Mouse (Mus musculus) kidney, embryonic 14.5 days (tissue): ENCODE results near the gene Doc2g. TPM values are rescaled to one million over a fixed set of nuclear protein-coding genes. Genes with fewer than 3 reads are reported as not detected.

ENCODE experiments used
- ATAC-seq: fragments of 200-750 bp; cut with Nextera tagmentation; 2 replicates; pipeline ENCODE4 v1.8.0; 2017; ENCODE audit warnings: moderate number of reproducible peaks, mild to moderate bottlenecking, moderate TSS enrichment, moderate library complexity; ENCODE audit not compliant: low FRiP score, low TSS enrichment
- H3K27ac ChIP-seq: fragments of 300-500 bp; sonication (generic); 2 replicates; pipeline ENCODE4 v1.5.1; 2014; ENCODE audit warnings: low read depth, mild to moderate bottlenecking, low read length, moderate library complexity, mixed read lengths
- H3K27me3 ChIP-seq: fragments of 300-500 bp; sonication (generic); 2 replicates; pipeline ENCODE4 v1.6.1; 2014; ENCODE audit warnings: mild to moderate bottlenecking, low read length; ENCODE audit not compliant: control insufficient read depth, insufficient read depth
- H3K36me3 ChIP-seq: fragments of 300-500 bp; sonication (generic); 2 replicates; pipeline ENCODE4 v1.6.1; 2014; ENCODE audit warnings: low read length, mixed read lengths; ENCODE audit not compliant: control insufficient read depth, insufficient read depth
- H3K4me1 ChIP-seq: fragments of 300-500 bp; sonication (generic); 2 replicates; pipeline ENCODE4 v1.6.1; 2014; ENCODE audit warnings: low read length, mixed read lengths; ENCODE audit not compliant: control insufficient read depth, insufficient read depth
- H3K4me2 ChIP-seq: fragments of 300-500 bp; sonication (generic); replicated peaks from 2 replicates; pipeline ENCODE4 v1.6.1; 2014; ENCODE audit warnings: low read depth, mild to moderate bottlenecking, low read length
- H3K4me3 ChIP-seq: fragments of 300-500 bp; sonication (generic); 2 replicates; pipeline ENCODE4 v1.5.1; 2014; ENCODE audit warnings: mild to moderate bottlenecking, low read length
- H3K9ac ChIP-seq: fragments of 300-500 bp; sonication (generic); 2 replicates; pipeline ENCODE4 v1.6.1; 2014; ENCODE audit warnings: low read depth, mild to moderate bottlenecking, low read length, moderate library complexity
- H3K9me3 ChIP-seq: fragments of 300-500 bp; sonication (generic); 2 replicates; pipeline ENCODE4 v1.6.1; 2016; ENCODE audit warnings: low read length; ENCODE audit not compliant: control insufficient read depth
- WGBS: fragments of 180-500 bp; shearing (Covaris S2); extraction: QIAGEN DNeasy Blood & Tissue Kit; methylation state at CpG from one replicate; pipeline ENCODE4 v1.1.7; 2014; 5-methylcytosine and 5-hydroxymethylcytosine counted together
- polyA plus RNA-seq: library from polyadenylated mRNA; unstranded; fragments of >200 nt; fragmentation: Nextera tagmentation; extraction: Ambion mirVana; gene quantifications from 2 replicates; pipeline ENCODE4 v1.2.1, GENCODE M21; 2014

Gene Doc2g
- polyA plus RNA-seq, 1 experiment from 2014 or later = 5.8 TPM

- 74% methylated on average over 12 of the region's 12 CpGs for WGBS
- Histone ChIP-seq H3K27ac (no peak overlapping the region), H3K4me1 (peaks cover 21% of the 10 kb centered on the region)
Measured at GRCm38 (mm10) chr19:4003641-4004040, 528 bp downstream of the Doc2g start.

DNA sequence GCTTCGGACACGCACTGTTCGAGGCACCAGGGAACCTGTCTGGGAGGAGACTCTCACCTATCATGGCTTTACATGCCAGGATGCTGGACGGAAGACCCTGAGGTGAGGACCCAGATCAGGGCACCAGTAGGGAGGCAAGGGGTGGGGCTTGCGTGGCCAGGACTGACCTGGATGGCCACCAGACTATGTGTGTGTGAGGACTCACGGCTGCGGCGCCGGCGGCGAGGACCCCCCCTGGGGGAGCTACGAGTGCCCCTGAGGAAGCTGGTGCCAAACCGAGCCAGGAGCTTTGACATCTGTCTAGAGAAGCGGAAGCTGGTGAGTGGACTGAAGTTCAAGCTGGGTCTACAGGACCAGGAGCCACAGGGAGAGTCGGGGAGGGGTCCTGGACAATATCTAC, 1.2 kb downstream of the Doc2g start:
- no peak overlapping the region for H3K9ac ChIP-seq

More at GRCm38 (mm10) chr19:4003641-4004040, 528 bp downstream of the Doc2g start:
- Histone ChIP-seq H3K9ac (no peak overlapping the region), H3K9me3 (no peaks in the 10 kb centered on the region), H3K4me3 (no peak overlapping the region), H3K4me2 (no peak overlapping the region), H3K36me3 (peaks cover 29% of the 10 kb centered on the region), H3K27me3 (no peaks in the 10 kb centered on the region)
- no peak for ATAC-seq

DNA sequence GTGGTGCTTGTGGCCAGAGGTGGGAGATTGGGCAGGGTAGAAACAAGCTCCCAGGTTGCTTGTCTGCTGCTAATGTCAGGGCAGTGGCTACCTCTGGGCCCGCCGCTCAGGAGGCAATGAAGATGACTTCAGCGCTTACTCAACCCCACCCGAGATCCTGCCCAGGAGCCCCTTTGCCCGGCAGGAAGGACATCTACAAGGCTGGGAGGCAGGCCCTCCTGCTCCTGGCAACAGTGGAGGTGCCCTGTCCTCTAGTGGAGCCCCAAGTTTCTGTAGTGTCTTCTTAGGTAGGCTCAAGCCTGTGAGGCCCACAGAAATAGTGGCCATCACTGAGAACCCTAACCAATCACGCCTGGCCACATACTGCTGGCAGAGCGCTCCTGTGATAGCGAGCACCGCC, 2.0 kb downstream of the Doc2g start:
- Histone ChIP-seq H3K36me3 (peaks cover 44% of the 10 kb centered on the region), H3K27me3 (no peaks in the 10 kb centered on the region), H3K27ac (no peak overlapping the region), H3K4me3 (no peak overlapping the region), H3K4me2 (no peak overlapping the region), H3K9me3 (no peaks in the 10 kb centered on the region), H3K4me1 (peaks cover 11% of the 10 kb centered on the region), H3K9ac (no peak overlapping the region)
- no peak for ATAC-seq
- WGBS = 90% methylated on average over 9 of the region's 9 CpGs

More for the DNA sequence above, 1.2 kb downstream of the Doc2g start:
- WGBS = 82% methylated on average over 15 of the region's 15 CpGs
- Histone ChIP-seq H3K27me3 (no peaks in the 10 kb centered on the region), H3K4me2 (no peak overlapping the region), H3K4me1 (peaks cover 15% of the 10 kb centered on the region), H3K27ac (no peak overlapping the region), H3K4me3 (no peak overlapping the region), H3K9me3 (no peaks in the 10 kb centered on the region), H3K36me3 (peaks cover 36% of the 10 kb centered on the region)
- ATAC-seq = no peak

DNA sequence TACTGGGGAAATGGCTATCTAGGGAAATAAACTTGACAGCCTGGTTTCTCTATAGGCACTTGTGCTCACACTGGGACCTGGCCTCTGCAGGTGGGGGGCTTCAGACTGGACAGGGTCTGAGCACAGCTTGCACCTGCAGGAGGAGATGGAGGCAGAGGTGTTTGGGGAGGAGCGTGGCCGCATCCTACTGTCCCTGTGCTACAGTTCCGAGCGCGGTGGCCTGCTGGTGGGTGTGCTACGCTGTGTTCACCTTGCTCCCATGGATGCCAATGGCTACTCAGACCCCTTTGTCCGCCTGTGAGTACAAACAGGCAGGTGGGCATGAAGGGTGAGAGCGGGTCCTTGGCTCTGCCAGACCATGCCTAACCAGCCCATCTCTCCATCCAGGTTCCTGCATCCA, 2.9 kb downstream of the Doc2g start:
- no peaks in the 10 kb centered on the region for H3K9me3 ChIP-seq
- no peaks in the 10 kb centered on the region for H3K27me3 ChIP-seq
- H3K36me3 ChIP-seq = peaks cover 52% of the 10 kb centered on the region
- H3K9ac ChIP-seq = no peak overlapping the region
- H3K4me2 ChIP-seq = no peak overlapping the region
- no peak overlapping the region for H3K4me3 ChIP-seq
- no peak overlapping the region for H3K27ac ChIP-seq
- 96% methylated on average over 8 of the region's 8 CpGs for WGBS
- ATAC-seq = no peak
- peaks cover 8% of the 10 kb centered on the region for H3K4me1 ChIP-seq

DNA sequence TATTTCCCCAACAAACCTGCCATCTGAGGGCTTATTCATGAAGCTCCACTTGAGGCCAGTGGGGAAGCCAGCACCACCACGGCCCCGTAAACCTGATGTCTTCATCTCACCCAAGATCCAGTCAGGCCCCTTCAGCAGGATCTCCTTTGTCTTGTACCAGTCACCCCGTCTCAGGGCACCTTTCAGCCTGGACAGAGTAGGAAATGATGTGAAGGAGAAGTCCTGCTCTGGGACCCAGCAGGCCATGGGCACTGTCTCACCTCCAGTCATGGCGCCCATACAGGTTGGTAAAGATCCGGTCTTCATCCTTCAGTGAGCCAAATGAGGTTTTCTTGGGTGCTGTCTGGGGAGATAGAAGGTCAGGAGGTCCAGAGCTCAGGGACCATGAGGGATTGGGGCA, 8.0 kb downstream of the Doc2g start:
- H3K4me3 ChIP-seq = no peak overlapping the region
- no peak overlapping the region for H3K9ac ChIP-seq
- H3K4me1 ChIP-seq = peaks cover 5% of the 10 kb centered on the region; the same call in 1 of the 2 replicates
- H3K9me3 ChIP-seq = no peaks in the 10 kb centered on the region
- ATAC-seq = no peak
- H3K36me3 ChIP-seq = peaks cover 50% of the 10 kb centered on the region
- no peaks in the 10 kb centered on the region for H3K27me3 ChIP-seq
- no peak overlapping the region for H3K27ac ChIP-seq
- WGBS = 96% methylated on average over 5 of the region's 5 CpGs
- H3K4me2 ChIP-seq = no peak overlapping the region

DNA sequence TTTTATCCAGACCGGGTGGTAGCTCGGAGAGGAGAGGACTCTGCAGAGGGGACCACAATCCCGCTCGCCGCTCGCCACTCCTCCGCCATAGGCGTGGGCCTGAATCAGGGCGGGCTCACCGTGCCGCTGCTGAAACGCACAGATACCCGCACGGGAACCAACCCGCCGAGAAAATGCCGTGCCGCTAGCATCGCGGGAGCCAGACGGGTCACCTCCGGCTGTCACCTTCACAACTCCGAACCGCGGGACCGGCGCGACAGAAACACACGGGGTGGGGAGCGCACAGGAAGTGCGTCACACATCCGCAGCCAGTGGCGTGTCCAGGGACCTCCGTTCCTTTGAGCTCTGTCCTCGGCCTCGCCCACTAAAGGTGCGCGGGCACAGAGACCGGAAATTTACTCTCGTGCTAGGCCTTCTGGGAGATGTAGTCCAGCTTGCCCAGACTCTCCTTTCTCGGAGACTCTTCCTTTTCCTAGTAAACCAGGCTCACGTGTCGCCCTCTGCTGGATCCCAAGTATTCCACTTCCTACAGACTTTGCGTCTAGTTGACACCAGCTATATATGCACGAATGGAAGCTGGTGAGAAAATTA, 9.4 kb downstream of the Doc2g start, which contains the start of gene Ndufv1:
Gene Ndufv1, minus strand, starts transcription at position 375 of the 591 bp plus-strand sequence.
- Histone ChIP-seq H3K4me3 (peak within 1 kb of the TSS; percentile 69), H3K36me3 (peaks cover 36% of the 10 kb centered on the region), H3K4me1 (peaks cover 5% of the 10 kb centered on the region; the same call in 1 of the 2 replicates), H3K4me2 (peak within 1 kb of the TSS; percentile 69), H3K27me3 (no peaks in the 10 kb centered on the region), H3K27ac (no peak within 1 kb of the TSS), H3K9ac (peak within 1 kb of the TSS; percentile 62), H3K9me3 (no peaks in the 10 kb centered on the region)
- peak; percentile 99 for ATAC-seq
- WGBS = under 1% methylated on average over 42 of the region's 45 CpGs

- 15% methylated on average over 9 of the region's 9 CpGs for WGBS
- ATAC-seq = peak; percentile 46; the same call in 1 of the 2 replicates
- peak overlapping the region; percentile 33 for H3K4me2 ChIP-seq
Measured at GRCm38 (mm10) chr19:4013066-4013465, 10.0 kb downstream of the Doc2g start.

GRCm38 (mm10) chr19:4014802-4015201, 11.7 kb downstream of the Doc2g start:
- no peak overlapping the region for H3K4me2 ChIP-seq
- no peak overlapping the region for H3K9ac ChIP-seq
- peaks cover 5% of the 10 kb centered on the region; the same call in 1 of the 2 replicates for H3K4me1 ChIP-seq
- peaks cover 13% of the 10 kb centered on the region; the same call in 1 of the 2 replicates for H3K36me3 ChIP-seq
- H3K27ac ChIP-seq = no peak overlapping the region
- ATAC-seq = no peak
- no peak overlapping the region for H3K4me3 ChIP-seq
- H3K9me3 ChIP-seq = no peaks in the 10 kb centered on the region
- no peaks in the 10 kb centered on the region for H3K27me3 ChIP-seq

More at GRCm38 (mm10) chr19:4013066-4013465, 10.0 kb downstream of the Doc2g start:
- H3K27me3 ChIP-seq = no peaks in the 10 kb centered on the region
- H3K36me3 ChIP-seq = peaks cover 31% of the 10 kb centered on the region
- H3K4me3 ChIP-seq = peak overlapping the region; percentile 22; the same call in 1 of the 2 replicates
- peaks cover 5% of the 10 kb centered on the region; the same call in 1 of the 2 replicates for H3K4me1 ChIP-seq
- H3K27ac ChIP-seq = no peak overlapping the region
- H3K9me3 ChIP-seq = no peaks in the 10 kb centered on the region
- peak overlapping the region; percentile 12; the same call in 1 of the 2 replicates for H3K9ac ChIP-seq

DNA sequence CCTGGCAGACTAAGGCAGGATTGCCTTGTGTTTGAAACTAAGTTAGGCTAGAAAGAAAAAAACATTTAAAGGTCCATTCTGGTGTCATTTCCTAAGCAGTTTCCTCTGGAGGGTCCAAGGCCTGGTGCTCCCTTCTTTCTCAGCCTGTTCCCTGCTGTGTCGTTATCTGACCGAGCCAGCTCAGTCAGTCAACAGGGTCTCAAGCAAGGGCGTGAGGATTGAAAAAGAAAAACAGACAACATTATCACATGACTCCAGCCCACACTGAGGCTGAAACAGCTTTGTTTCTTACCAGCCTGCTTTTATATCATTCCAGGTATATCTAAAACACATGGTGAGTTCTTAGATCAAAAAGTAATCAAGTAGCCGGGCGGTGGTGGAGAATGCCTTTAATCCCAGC, 12.5 kb downstream of the Doc2g start:
- no peaks in the 10 kb centered on the region for H3K27me3 ChIP-seq
- peaks cover 6% of the 10 kb centered on the region; the same call in 1 of the 2 replicates for H3K36me3 ChIP-seq
- no peak for ATAC-seq
- peaks cover 5% of the 10 kb centered on the region; the same call in 1 of the 2 replicates for H3K4me1 ChIP-seq
- no peak overlapping the region for H3K4me3 ChIP-seq
- no peak overlapping the region for H3K9ac ChIP-seq
- H3K4me2 ChIP-seq = no peak overlapping the region
- WGBS = 65% methylated on average over 5 of the region's 5 CpGs
- H3K27ac ChIP-seq = no peak overlapping the region
- no peaks in the 10 kb centered on the region for H3K9me3 ChIP-seq
